In genomic region chr3:95932566-95932965, GRCm38 (mm10) we compare ENCODE assay signal across 18 mouse cellular contexts. TPM values are rescaled to one million over a fixed set of nuclear protein-coding genes. Genes with fewer than 3 reads are reported as not detected.
DNase-seq lines count a peak whose midpoint lies in the region; ATAC-seq and TF ChIP-seq lines count a peak whose summit lies in the region.
"Had no signal": no experiment of that assay in that cellular context is flagged by ENCODE, and none has a peak within 500 bp of the region (broad histone marks: within the 10 kb centered on the region; RNA-seq: fewer than 3 reads in every experiment).

No protein-coding gene starts in this region.

- H3K27ac ChIP-seq in liver, embryonic 14.5 days, result no peak overlapping the region
- H3K27ac ChIP-seq: embryonic facial prominence, embryonic 15.5 days; hindbrain, embryonic 12.5 days had no signal

- TF ChIP-seq CTCF in liver, embryonic 14.5 days (IDR thresholded peaks at IDR 0.05; ENCODE audit: low read depth), result no peak

- ATAC-seq in liver, embryonic 14.5 days (ENCODE audit: insufficient read depth), result no peak
- ATAC-seq: activated CD4-positive, CD25-positive, alpha-beta regulatory T cell, adult 4 months had no signal

- WGBS in liver, embryonic 14.5 days (ENCODE audit: insufficient replicate concordance), result 80% methylated on average over 7 of the region's 7 CpGs

- peak overlapping the region; percentile 20; the same call in 1 of the 2 replicates for H3K4me2 ChIP-seq in liver, embryonic 14.5 days (ENCODE audit: low read depth)
- H3K4me2 ChIP-seq: embryonic facial prominence, embryonic 15.5 days; hindbrain, embryonic 12.5 days had no signal

- peaks cover 14 to 19% of the 10 kb centered on the region in 2 experiments for H3K4me1 ChIP-seq in liver, embryonic 14.5 days (replicated peaks; ENCODE audit: control insufficient read depth in 2 of 2, insufficient read depth in 2 of 2, low read length in 1 of 2)

- no peak overlapping the region for H3K9ac ChIP-seq in liver, embryonic 14.5 days (replicated peaks)
- H3K9ac ChIP-seq: embryonic facial prominence, embryonic 15.5 days; hindbrain, embryonic 12.5 days had no signal

- peaks cover 35% of the 10 kb centered on the region for H3K36me3 ChIP-seq in liver, embryonic 14.5 days (replicated peaks; ENCODE audit: control insufficient read depth, insufficient read depth, low read depth)

- no peaks in the 10 kb centered on the region for H3K27me3 ChIP-seq in liver, embryonic 14.5 days (ENCODE audit: control insufficient read depth, insufficient read depth, low read length)
- H3K27me3 ChIP-seq: embryonic facial prominence, embryonic 15.5 days; hindbrain, embryonic 12.5 days had no signal

- no peak for TF ChIP-seq EP300 in liver, embryonic 14.5 days (IDR thresholded peaks at IDR 0.05; ENCODE audit: low read depth)

- H3K9me3 ChIP-seq in liver, embryonic 14.5 days (ENCODE audit: control insufficient read depth, low read length), result no peaks in the 10 kb centered on the region
- H3K9me3 ChIP-seq: embryonic facial prominence, embryonic 15.5 days; hindbrain, embryonic 12.5 days had no signal

- H3K4me3 ChIP-seq in liver, embryonic 14.5 days (ENCODE audit: insufficient read depth in 1 of 2, low read depth in 2 of 2, low read length in 2 of 2), result no peak overlapping the region
- H3K4me3 ChIP-seq: embryonic facial prominence, embryonic 15.5 days; hindbrain, embryonic 12.5 days; myocyte had no signal

- DNase-seq in kidney, adult 11 months, result peak; percentile 54
- DNase-seq in kidney, postnatal 10 days, result no peak
- DNase-seq in liver, embryonic 14.5 days (ENCODE audit: low read depth in 3 of 3, low spot score in 3 of 3), result no peak
- no peak for DNase-seq in liver
- DNase-seq in induced T-regulatory cell, adult 2 months (ENCODE audit: low read depth), result peak; percentile 25
- DNase-seq in kidney, postnatal 36 days, result peak; percentile 57 to 77
- no peak for DNase-seq in layer of hippocampus, adult 9-11 months
- DNase-seq in Muller cell, postnatal 12 days (ENCODE audit: inconsistent ontology term), result no peak
- DNase-seq: adrenal gland, postnatal 10 days; cerebellum, postnatal 10 days; gastrocnemius, postnatal 25 days; layer of hippocampus, postnatal 36 days; midbrain, embryonic 14.5 days; right cerebral cortex, postnatal 14 days had no signal

RNA-seq across cellular contexts. Expression of gene Anp32e, which starts 3.5 kb away (rescaled TPM):
- 39.5 and 104 TPM in 2 replicates for polyA plus RNA-seq in liver, embryonic 14.5 days (2012; rRNA removed)
- 39.5 and 45.3 TPM in 2 replicates for polyA plus RNA-seq in liver, embryonic 14.5 days (2014; fragmentation: Nextera tagmentation; extraction: Ambion mirVana)

RNA-seq across cellular contexts. Expression of gene Car14, which starts 28.1 kb away (rescaled TPM):
- 4.8 and 5.3 TPM in 2 replicates for polyA plus RNA-seq in liver, embryonic 14.5 days (2012; rRNA removed)
- 9.3 and 11.1 TPM in 2 replicates for polyA plus RNA-seq in liver, embryonic 14.5 days (2014; fragmentation: Nextera tagmentation; extraction: Ambion mirVana)
- polyA plus RNA-seq: activated CD4-positive, CD25-positive, alpha-beta regulatory T cell, adult 4 months had no signal

RNA-seq across cellular contexts. Expression of gene Aph1a, which starts 38.8 kb away (rescaled TPM):
- polyA plus RNA-seq in liver, embryonic 14.5 days (2012; rRNA removed), result 26.2 and 28.6 TPM in 2 replicates
- polyA plus RNA-seq in liver, embryonic 14.5 days (2014; fragmentation: Nextera tagmentation; extraction: Ambion mirVana), result 14.0 and 16.1 TPM in 2 replicates

RNA-seq across cellular contexts. Expression of gene BC028528, which starts 40.8 kb away (rescaled TPM):
- 3.2 and 5.1 TPM in 2 replicates for polyA plus RNA-seq in liver, embryonic 14.5 days (2012; rRNA removed)
- polyA plus RNA-seq in liver, embryonic 14.5 days (2014; fragmentation: Nextera tagmentation; extraction: Ambion mirVana), result 3.8 and 5.1 TPM in 2 replicates

RNA-seq across cellular contexts. Expression of gene Ciart, which starts 50.5 kb away (rescaled TPM):
- 0.57 and 0.73 TPM in 2 replicates for polyA plus RNA-seq in liver, embryonic 14.5 days (2012; rRNA removed)
- 0.32 and 0.53 TPM in 2 replicates for polyA plus RNA-seq in liver, embryonic 14.5 days (2014; fragmentation: Nextera tagmentation; extraction: Ambion mirVana)

Comparison
In these comparisons a context has a peak if more than half of its experiments do, and no peak if none do; other contexts are left out.
1. DNase-seq: peak in kidney, adult 11 months (single experiment), induced T-regulatory cell, adult 2 months (single experiment) and kidney, postnatal 36 days (2 of 2); none in kidney, postnatal 10 days (single experiment), liver, embryonic 14.5 days (0 of 3), liver (single experiment), layer of hippocampus, adult 9-11 months (single experiment) and Muller cell, postnatal 12 days (single experiment).